Mouse (Mus musculus): ENCODE results near the gene Thsd7b. TPM values are rescaled to one million over a fixed set of nuclear protein-coding genes. Genes with fewer than 3 reads are reported as not detected.

The Thsd7b gene
- polyA plus RNA-seq, 1 experiment from 2014 or later, result 19.6 TPM

- Histone ChIP-seq H3K4me1 (ENCODE audit: control insufficient read depth, insufficient read depth, low read length) (no peaks in the 10 kb centered on the region), H3K4me2 (ENCODE audit: low read depth) (no peak overlapping the region), H3K4me3 (ENCODE audit: low read depth, low read length) (no peak overlapping the region), H3K9me3 (ENCODE audit: control insufficient read depth, low read length) (no peaks in the 10 kb centered on the region), H3K27me3 (ENCODE audit: control insufficient read depth, insufficient read depth, low read length) (no peaks in the 10 kb centered on the region), H3K27ac (ENCODE audit: low read depth, low read length) (no peak overlapping the region), H3K9ac (ENCODE audit: low read length) (no peak overlapping the region), H3K36me3 (ENCODE audit: control insufficient read depth, insufficient read depth, low read length) (no peaks in the 10 kb centered on the region)
- WGBS, result 84% methylated on average over 5 of the region's 5 CpGs
- ATAC-seq (ENCODE audit: insufficient read depth, low FRiP score, low TSS enrichment) (no peak), DNase-seq (ENCODE audit: low spot score) (no peak)
Observed at GRCm38 (mm10) chr1:129484266-129485031, 211.3 kb downstream of the Thsd7b start.

- no peaks in the 10 kb centered on the region for H3K36me3 ChIP-seq (ENCODE audit: control insufficient read depth, insufficient read depth, low read length)
- DNase-seq (ENCODE audit: low spot score), result no peak
- no peak overlapping the region for H3K4me3 ChIP-seq (ENCODE audit: low read depth, low read length)
- H3K4me1 ChIP-seq (ENCODE audit: control insufficient read depth, insufficient read depth, low read length), result no peaks in the 10 kb centered on the region
- no peaks in the 10 kb centered on the region for H3K9me3 ChIP-seq (ENCODE audit: control insufficient read depth, low read length)
- WGBS, result 87% methylated on average over 3 of the region's 3 CpGs
- H3K9ac ChIP-seq (ENCODE audit: low read length), result no peak overlapping the region
- no peaks in the 10 kb centered on the region for H3K27me3 ChIP-seq (ENCODE audit: control insufficient read depth, insufficient read depth, low read length)
- no peak overlapping the region for H3K4me2 ChIP-seq (ENCODE audit: low read depth)
- ATAC-seq (ENCODE audit: insufficient read depth, low FRiP score, low TSS enrichment), result no peak
- H3K27ac ChIP-seq (ENCODE audit: low read depth, low read length), result no peak overlapping the region
Observed at GRCm38 (mm10) chr1:129491136-129491535, 218.0 kb downstream of the Thsd7b start.

GRCm38 (mm10) chr1:129493929-129494328 is 220.8 kb downstream of the Thsd7b start:
- DNase-seq (ENCODE audit: low spot score) (no peak), ATAC-seq (ENCODE audit: insufficient read depth, low FRiP score, low TSS enrichment) (no peak)
- 73% methylated on average over 1 of the region's 1 CpGs for WGBS
- H3K4me2 ChIP-seq (ENCODE audit: low read depth), result no peak overlapping the region
- no peak overlapping the region for H3K27ac ChIP-seq (ENCODE audit: low read depth, low read length)
- no peaks in the 10 kb centered on the region for H3K4me1 ChIP-seq (ENCODE audit: control insufficient read depth, insufficient read depth, low read length)
- H3K9me3 ChIP-seq (ENCODE audit: control insufficient read depth, low read length), result no peaks in the 10 kb centered on the region
- H3K9ac ChIP-seq (ENCODE audit: low read length), result no peak overlapping the region
- H3K36me3 ChIP-seq (ENCODE audit: control insufficient read depth, insufficient read depth, low read length), result no peaks in the 10 kb centered on the region
- H3K27me3 ChIP-seq (ENCODE audit: control insufficient read depth, insufficient read depth, low read length), result no peaks in the 10 kb centered on the region
- no peak overlapping the region for H3K4me3 ChIP-seq (ENCODE audit: low read depth, low read length)

- H3K4me1 ChIP-seq (ENCODE audit: control insufficient read depth, insufficient read depth, low read length), result no peaks in the 10 kb centered on the region
- no peak overlapping the region for H3K4me2 ChIP-seq (ENCODE audit: low read depth)
- H3K27me3 ChIP-seq (ENCODE audit: control insufficient read depth, insufficient read depth, low read length), result no peaks in the 10 kb centered on the region
- no peak overlapping the region for H3K4me3 ChIP-seq (ENCODE audit: low read depth, low read length)
- no peaks in the 10 kb centered on the region for H3K9me3 ChIP-seq (ENCODE audit: control insufficient read depth, low read length)
- no peaks in the 10 kb centered on the region for H3K36me3 ChIP-seq (ENCODE audit: control insufficient read depth, insufficient read depth, low read length)
- whole genome bisulfite sequencing, result 88% methylated on average over 3 of the region's 3 CpGs
- H3K9ac ChIP-seq (ENCODE audit: low read length), result no peak overlapping the region
- ATAC-seq (ENCODE audit: insufficient read depth, low FRiP score, low TSS enrichment) (no peak), DNase-seq (ENCODE audit: low spot score) (no peak)
- no peak overlapping the region for H3K27ac ChIP-seq (ENCODE audit: low read depth, low read length)
Observed at GRCm38 (mm10) chr1:129501707-129502106, 228.6 kb downstream of the Thsd7b start.

DNA sequence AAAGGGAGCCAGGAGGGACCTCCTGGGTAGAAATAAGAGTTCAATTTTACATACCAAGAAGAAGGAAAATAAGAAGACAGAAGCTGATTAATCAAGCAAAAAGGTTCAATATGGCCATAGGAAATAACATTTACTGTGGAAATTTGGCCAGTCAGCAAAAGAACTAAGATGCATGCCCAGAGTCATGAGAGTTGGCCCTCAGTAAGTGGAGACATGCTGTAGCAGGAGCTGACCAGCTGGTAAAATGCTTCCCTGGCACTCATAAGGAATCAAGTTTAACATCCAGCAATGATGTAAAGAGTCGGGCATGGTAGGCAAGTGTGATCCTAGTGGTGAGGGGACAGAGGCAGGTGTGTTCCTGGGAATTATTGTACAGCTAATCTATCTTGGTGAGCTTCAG is 243.3 kb downstream of the Thsd7b start:
- no peaks in the 10 kb centered on the region for H3K27me3 ChIP-seq (ENCODE audit: control insufficient read depth, insufficient read depth, low read length)
- H3K4me3 ChIP-seq (ENCODE audit: low read depth, low read length), result no peak overlapping the region
- ATAC-seq (ENCODE audit: insufficient read depth, low FRiP score, low TSS enrichment) (no peak), DNase-seq (ENCODE audit: low spot score) (no peak)
- H3K27ac ChIP-seq (ENCODE audit: low read depth, low read length), result no peak overlapping the region
- no peaks in the 10 kb centered on the region for H3K36me3 ChIP-seq (ENCODE audit: control insufficient read depth, insufficient read depth, low read length)
- H3K9ac ChIP-seq (ENCODE audit: low read length), result no peak overlapping the region
- WGBS, result 81% methylated on average over 1 of the region's 1 CpGs
- no peaks in the 10 kb centered on the region for H3K9me3 ChIP-seq (ENCODE audit: control insufficient read depth, low read length)
- no peaks in the 10 kb centered on the region for H3K4me1 ChIP-seq (ENCODE audit: control insufficient read depth, insufficient read depth, low read length)
- H3K4me2 ChIP-seq (ENCODE audit: low read depth), result no peak overlapping the region

DNA sequence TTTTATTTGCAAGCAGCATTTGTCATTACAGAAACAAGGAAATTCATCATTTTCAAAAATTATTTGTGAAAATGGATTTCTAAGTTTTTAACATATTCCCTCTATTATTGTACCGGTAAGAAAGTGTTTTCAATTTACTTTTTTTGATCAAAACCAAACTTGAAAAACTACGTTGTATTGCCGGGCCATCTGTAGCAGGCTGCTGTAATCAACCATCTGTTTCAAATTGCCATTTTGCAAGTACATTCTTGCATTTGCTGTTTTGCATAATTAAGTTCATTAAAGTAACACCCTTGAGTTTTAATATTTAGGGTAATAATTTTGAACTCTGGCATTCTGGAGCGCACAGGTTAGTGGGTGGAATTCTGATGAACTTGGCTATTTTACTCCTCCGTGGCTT is 246.6 kb downstream of the Thsd7b start:
- Histone ChIP-seq H3K9me3 (ENCODE audit: control insufficient read depth, low read length) (no peaks in the 10 kb centered on the region), H3K4me3 (ENCODE audit: low read depth, low read length) (no peak overlapping the region), H3K4me1 (ENCODE audit: control insufficient read depth, insufficient read depth, low read length) (no peaks in the 10 kb centered on the region), H3K27ac (ENCODE audit: low read depth, low read length) (no peak overlapping the region), H3K4me2 (ENCODE audit: low read depth) (no peak overlapping the region), H3K27me3 (ENCODE audit: control insufficient read depth, insufficient read depth, low read length) (no peaks in the 10 kb centered on the region), H3K36me3 (ENCODE audit: control insufficient read depth, insufficient read depth, low read length) (no peaks in the 10 kb centered on the region), H3K9ac (ENCODE audit: low read length) (no peak overlapping the region)
- 93% methylated on average over 5 of the region's 5 CpGs for WGBS
- DNase-seq (ENCODE audit: low spot score) (no peak), ATAC-seq (ENCODE audit: insufficient read depth, low FRiP score, low TSS enrichment) (no peak)

DNA sequence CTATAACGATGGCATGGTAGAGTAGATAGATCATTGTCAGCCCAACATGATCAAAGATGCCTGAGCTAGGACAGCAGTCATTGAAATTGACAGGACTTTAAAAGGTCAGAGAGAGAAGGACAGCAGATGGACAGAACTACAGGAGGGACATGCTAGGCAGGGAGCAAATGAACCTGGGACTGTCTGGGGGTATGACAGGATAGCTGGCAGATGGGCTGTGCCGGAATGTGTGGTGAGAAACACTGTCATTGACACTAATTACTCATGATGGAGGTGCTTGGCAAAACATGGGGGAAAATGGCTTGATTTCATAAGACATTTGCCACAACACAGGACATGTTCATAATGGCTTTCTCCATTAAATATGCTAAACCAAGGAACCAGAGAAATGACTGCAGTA is 253.9 kb downstream of the Thsd7b start:
- H3K4me2 ChIP-seq (ENCODE audit: low read depth), result no peak overlapping the region
- no peaks in the 10 kb centered on the region for H3K27me3 ChIP-seq (ENCODE audit: control insufficient read depth, insufficient read depth, low read length)
- ATAC-seq (ENCODE audit: insufficient read depth, low FRiP score, low TSS enrichment), result no peak
- 86% methylated on average over 2 of the region's 2 CpGs for WGBS
- H3K36me3 ChIP-seq (ENCODE audit: control insufficient read depth, insufficient read depth, low read length), result no peaks in the 10 kb centered on the region
- DNase-seq (ENCODE audit: low spot score), result no peak
- no peak overlapping the region for H3K27ac ChIP-seq (ENCODE audit: low read depth, low read length)
- no peak overlapping the region for H3K4me3 ChIP-seq (ENCODE audit: low read depth, low read length)
- no peak overlapping the region for H3K9ac ChIP-seq (ENCODE audit: low read length)
- H3K4me1 ChIP-seq (ENCODE audit: control insufficient read depth, insufficient read depth, low read length), result no peaks in the 10 kb centered on the region
- H3K9me3 ChIP-seq (ENCODE audit: control insufficient read depth, low read length), result no peaks in the 10 kb centered on the region

DNA sequence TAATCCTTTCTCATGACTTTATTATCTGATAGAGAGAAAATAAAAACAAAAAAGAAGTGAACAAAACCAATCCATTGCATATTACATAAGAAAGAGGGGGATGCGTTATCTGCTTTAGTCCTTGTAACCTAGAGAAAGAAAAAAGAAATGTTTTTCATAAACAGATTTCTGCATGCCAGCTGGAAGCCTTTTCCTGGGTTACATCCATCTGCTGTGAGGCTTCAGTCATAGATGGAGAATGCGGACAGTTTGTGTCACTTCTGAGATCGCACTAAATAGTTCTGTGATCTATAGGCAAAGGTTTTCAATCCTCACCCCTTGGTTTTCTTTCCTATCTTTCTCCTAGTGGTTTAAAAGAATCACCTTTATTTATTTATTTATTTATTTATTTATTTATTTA is 259.1 kb downstream of the Thsd7b start:
- H3K27ac ChIP-seq (ENCODE audit: low read depth, low read length), result no peak overlapping the region
- no peaks in the 10 kb centered on the region for H3K9me3 ChIP-seq (ENCODE audit: control insufficient read depth, low read length)
- DNase-seq (ENCODE audit: low spot score), result no peak
- H3K4me3 ChIP-seq (ENCODE audit: low read depth, low read length), result no peak overlapping the region
- no peak for ATAC-seq (ENCODE audit: insufficient read depth, low FRiP score, low TSS enrichment)
- H3K36me3 ChIP-seq (ENCODE audit: control insufficient read depth, insufficient read depth, low read length), result no peaks in the 10 kb centered on the region
- no peaks in the 10 kb centered on the region for H3K4me1 ChIP-seq (ENCODE audit: control insufficient read depth, insufficient read depth, low read length)
- 90% methylated on average over 3 of the region's 3 CpGs for WGBS
- no peaks in the 10 kb centered on the region for H3K27me3 ChIP-seq (ENCODE audit: control insufficient read depth, insufficient read depth, low read length)
- no peak overlapping the region for H3K9ac ChIP-seq (ENCODE audit: low read length)
- H3K4me2 ChIP-seq (ENCODE audit: low read depth), result no peak overlapping the region

DNA sequence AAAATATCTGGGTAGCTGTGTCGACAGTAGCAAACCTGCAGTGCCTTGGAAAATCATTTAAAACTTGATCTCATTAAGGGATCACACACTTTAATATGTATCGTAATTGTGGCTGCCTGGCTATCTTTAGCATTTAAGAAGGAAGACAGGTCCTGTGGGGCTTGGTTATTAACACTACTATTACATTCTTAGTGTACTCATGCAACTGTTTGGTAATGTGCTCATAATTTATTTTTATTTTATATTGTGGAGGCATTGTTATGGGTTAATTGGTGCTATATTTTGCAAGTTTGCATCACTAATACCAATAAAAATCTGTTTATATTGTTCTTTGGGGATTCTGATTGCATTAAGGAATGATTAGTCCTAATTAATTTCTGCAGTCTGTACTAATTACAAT is 265.4 kb downstream of the Thsd7b start:
- Histone ChIP-seq H3K9me3 (ENCODE audit: control insufficient read depth, low read length) (no peaks in the 10 kb centered on the region), H3K4me2 (ENCODE audit: low read depth) (no peak overlapping the region), H3K9ac (ENCODE audit: low read length) (no peak overlapping the region), H3K4me1 (ENCODE audit: control insufficient read depth, insufficient read depth, low read length) (no peaks in the 10 kb centered on the region), H3K36me3 (ENCODE audit: control insufficient read depth, insufficient read depth, low read length) (no peaks in the 10 kb centered on the region), H3K27me3 (ENCODE audit: control insufficient read depth, insufficient read depth, low read length) (no peaks in the 10 kb centered on the region), H3K4me3 (ENCODE audit: low read depth, low read length) (no peak overlapping the region), H3K27ac (ENCODE audit: low read depth, low read length) (no peak overlapping the region)
- ATAC-seq (ENCODE audit: insufficient read depth, low FRiP score, low TSS enrichment) (no peak), DNase-seq (ENCODE audit: low spot score) (no peak)
- WGBS, result 79% methylated on average over 2 of the region's 2 CpGs

Measured in neural tube, embryonic 11.5 days (tissue).